Mouse (Mus musculus) intestine, embryonic 16.5 days (tissue): ENCODE data around the gene Ubr7. TPM values are rescaled to one million over a fixed set of nuclear protein-coding genes. Genes with fewer than 3 reads are reported as not detected.

Experiments used
- ATAC-seq: fragments of 200-750 bp; cut with Nextera tagmentation; 2 replicates; pipeline ENCODE4 v1.8.0; 2017; ENCODE audit warnings: moderate TSS enrichment, moderate library complexity
- H3K27ac ChIP-seq: fragments of 300-500 bp; sonication (generic); 2 replicates; pipeline ENCODE4 v1.5.1; 2014; ENCODE audit warnings: mild to moderate bottlenecking, low read length
- H3K27me3 ChIP-seq: fragments of 300-500 bp; sonication (generic); replicated peaks from 2 replicates; pipeline ENCODE4 v1.6.1; 2014; ENCODE audit warnings: low read length, control low read depth, mixed read lengths; ENCODE audit not compliant: control insufficient read depth, insufficient read depth
- H3K36me3 ChIP-seq: fragments of 300-500 bp; sonication (generic); 2 replicates; pipeline ENCODE4 v1.6.1; 2014; ENCODE audit warnings: low read length, control low read depth; ENCODE audit not compliant: control insufficient read depth, insufficient read depth
- H3K4me1 ChIP-seq: fragments of 300-500 bp; sonication (generic); 2 replicates; pipeline ENCODE4 v1.6.1; 2014; ENCODE audit warnings: low read length, control low read depth, mixed read lengths; ENCODE audit not compliant: control insufficient read depth, insufficient read depth
- H3K4me2 ChIP-seq: fragments of 300-500 bp; sonication (generic); 2 replicates; pipeline ENCODE4 v1.6.1; 2014; ENCODE audit warnings: low read depth, low read length, control low read depth
- H3K4me3 ChIP-seq: fragments of 300-500 bp; sonication (generic); 2 replicates; pipeline ENCODE4 v1.5.1; 2014; ENCODE audit warnings: mild to moderate bottlenecking, low read length
- H3K9ac ChIP-seq: fragments of 300-500 bp; sonication (generic); 2 replicates; pipeline ENCODE4 v1.6.1; 2014; ENCODE audit warnings: low read depth, low read length
- H3K9me3 ChIP-seq: fragments of 300-500 bp; sonication (generic); 2 replicates; pipeline ENCODE4 v1.6.1; 2016; ENCODE audit warnings: low read length, control low read depth; ENCODE audit not compliant: control insufficient read depth
- WGBS: fragments of 180-500 bp; shearing (Covaris S2); extraction: QIAGEN DNeasy Blood & Tissue Kit; methylation state at CpG from one replicate; pipeline ENCODE4 v1.1.7; 2014; 5-methylcytosine and 5-hydroxymethylcytosine counted together
- polyA plus RNA-seq: library from polyadenylated mRNA; unstranded; fragments of >200 nt; fragmentation: Nextera tagmentation; extraction: Ambion mirVana; gene quantifications from 2 replicates; pipeline ENCODE4 v1.2.1, GENCODE M21; 2015

Gene Ubr7
- 32.5 and 33.6 TPM in 2 replicates for polyA plus RNA-seq

DNA sequence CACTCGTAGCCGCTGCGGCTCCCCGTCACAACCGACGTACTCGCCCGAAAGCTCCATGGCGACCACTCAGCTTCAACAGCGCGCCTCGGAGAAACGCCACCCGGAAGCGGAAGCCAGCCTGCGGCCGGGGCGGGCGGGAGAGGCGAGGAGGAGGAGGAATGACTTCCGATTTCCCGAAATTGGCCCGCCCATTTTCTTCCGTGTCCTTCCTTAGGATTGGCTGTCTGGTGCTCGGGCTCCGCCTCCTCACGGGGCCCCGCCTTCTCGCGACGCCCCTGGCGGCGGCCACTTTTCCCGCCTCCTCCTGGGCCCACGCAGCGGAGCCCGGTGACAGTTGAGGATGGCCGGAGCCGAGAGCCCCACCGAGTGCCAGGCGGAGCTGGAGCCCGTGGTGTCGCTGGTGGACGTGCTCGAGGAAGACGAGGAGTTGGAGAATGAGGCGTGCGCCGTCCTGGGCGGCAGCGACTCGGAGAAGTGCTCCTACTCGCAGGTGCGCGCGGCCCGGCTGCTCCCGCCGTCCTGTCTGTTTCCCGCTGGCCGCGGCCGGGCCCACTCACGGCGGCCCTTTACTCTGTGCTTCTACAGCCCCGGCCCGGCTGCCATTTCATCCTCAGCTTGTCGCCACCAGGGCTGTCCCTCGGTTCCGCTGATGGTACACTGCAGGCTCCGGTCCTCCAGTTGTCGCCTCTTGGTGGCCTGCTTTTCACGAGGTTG lies at the start of gene Ubr7, which contains the start of the genes Gm28051 and Gon7:
Gene Ubr7 (plus strand): TSS at position 279 of the 714 bp plus-strand sequence.
Gene Gm28051 (minus strand): TSS at position 77 of the 714 bp plus-strand sequence.
Gene Gon7 (minus strand): TSS at position 115 of the 714 bp plus-strand sequence.
- Histone ChIP-seq H3K27ac (peak within 1 kb of the TSS; percentile 94), H3K4me2 (peak within 1 kb of the TSS; percentile 85), H3K9ac (peak within 1 kb of the TSS; percentile 80), H3K4me3 (peak within 1 kb of the TSS; percentile 70), H3K36me3 (0 out of 2 replicates have a peak, but pooled peaks cover 7% of the 10 kb centered on the region), H3K27me3 (no peaks in the 10 kb centered on the region), H3K4me1 (peaks cover 11% of the 10 kb centered on the region), H3K9me3 (no peaks in the 10 kb centered on the region)
- under 1% methylated on average over 71 of the region's 73 CpGs for WGBS
- peak; percentile 98 for ATAC-seq

DNA sequence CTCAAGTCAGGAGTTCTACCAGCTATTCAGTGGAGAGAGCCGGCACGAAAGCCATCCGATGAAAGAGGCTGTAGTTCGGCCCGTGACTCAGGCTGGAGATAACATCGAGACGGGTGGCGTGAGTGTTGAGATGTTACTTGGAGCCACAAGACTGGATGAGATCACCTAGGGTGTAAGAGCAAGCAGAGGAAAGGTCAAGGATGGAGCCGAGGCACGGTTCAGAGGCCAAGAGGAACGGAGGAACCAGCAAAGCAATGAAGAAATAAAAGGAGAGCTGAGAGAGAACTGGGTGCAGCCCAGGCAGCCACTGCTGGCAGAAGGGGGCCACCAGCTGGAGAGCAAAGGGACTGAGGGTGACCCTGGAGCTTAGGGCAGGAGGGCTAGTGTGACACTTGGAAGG lies 49.5 kb upstream of the Ubr7 start:
- peak overlapping the region; percentile 77; the same call in 1 of the 2 replicates for H3K27ac ChIP-seq

DNA sequence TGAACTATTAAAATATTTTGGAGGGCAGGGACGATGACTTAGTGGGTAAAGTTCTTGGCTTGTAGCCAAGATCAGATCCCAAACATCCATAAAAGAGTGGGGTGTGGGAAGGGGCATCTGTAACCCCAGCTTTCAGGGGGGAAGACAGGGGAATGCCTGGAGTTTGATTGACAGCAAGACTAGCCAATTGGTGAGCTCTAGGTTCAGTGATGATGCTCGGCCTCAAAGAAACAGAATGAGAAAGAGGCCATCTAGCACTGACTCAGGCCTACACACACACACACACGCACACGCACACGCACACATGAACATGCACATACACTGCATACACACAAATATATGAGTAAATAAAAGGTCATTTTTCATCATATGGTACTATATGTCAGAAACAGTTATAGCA lies 47.9 kb upstream of the Ubr7 start:
- Histone ChIP-seq H3K9me3 (no peaks in the 10 kb centered on the region), H3K27ac (no peak overlapping the region), H3K36me3 (no peaks in the 10 kb centered on the region), H3K4me3 (no peak overlapping the region), H3K9ac (no peak overlapping the region), H3K4me2 (no peak overlapping the region), H3K27me3 (no peaks in the 10 kb centered on the region), H3K4me1 (peaks cover 24% of the 10 kb centered on the region)
- ATAC-seq: no peak
- 84% methylated on average over 5 of the region's 5 CpGs for WGBS

More for the DNA sequence above, 49.5 kb upstream of the Ubr7 start:
- WGBS: 65% methylated on average over 11 of the region's 11 CpGs
- Histone ChIP-seq H3K36me3 (no peaks in the 10 kb centered on the region), H3K9ac (no peak overlapping the region), H3K4me1 (peaks cover 32% of the 10 kb centered on the region), H3K27me3 (no peaks in the 10 kb centered on the region), H3K9me3 (no peaks in the 10 kb centered on the region), H3K4me3 (no peak overlapping the region), H3K4me2 (no peak overlapping the region; the same call in 1 of the 2 replicates)
- ATAC-seq: peak; percentile 27

DNA sequence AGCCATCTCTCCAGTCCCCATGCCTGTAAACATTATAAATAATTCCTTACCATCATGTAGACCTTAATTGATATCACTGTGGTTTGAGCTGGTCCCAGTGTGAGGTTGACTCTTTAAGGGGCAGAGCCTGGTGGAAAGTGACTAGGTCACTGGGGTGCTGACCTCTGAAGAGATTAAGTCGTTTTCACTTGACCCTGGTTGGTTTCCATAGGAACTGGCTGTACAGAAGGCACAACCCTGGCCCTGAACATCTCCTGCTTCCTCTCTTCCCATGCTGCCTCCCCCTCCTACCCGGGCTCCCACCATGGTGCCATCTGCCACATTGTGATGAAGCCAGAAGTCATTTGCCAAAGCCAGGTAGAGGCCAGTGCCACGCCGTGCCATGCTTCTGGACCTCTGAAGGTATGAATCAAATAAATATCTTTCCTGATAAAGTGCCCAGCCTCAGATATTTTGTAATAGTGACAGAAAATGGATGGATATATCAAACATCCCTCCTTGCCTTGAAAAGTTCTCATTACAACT lies 46.9 kb upstream of the Ubr7 start:
- Histone ChIP-seq H3K27me3 (no peaks in the 10 kb centered on the region), H3K36me3 (no peaks in the 10 kb centered on the region), H3K4me1 (peaks cover 17% of the 10 kb centered on the region), H3K27ac (no peak overlapping the region), H3K4me3 (no peak overlapping the region), H3K9me3 (no peaks in the 10 kb centered on the region), H3K4me2 (no peak overlapping the region), H3K9ac (no peak overlapping the region)
- WGBS: 63% methylated on average over 4 of the region's 4 CpGs
- ATAC-seq: no peak

DNA sequence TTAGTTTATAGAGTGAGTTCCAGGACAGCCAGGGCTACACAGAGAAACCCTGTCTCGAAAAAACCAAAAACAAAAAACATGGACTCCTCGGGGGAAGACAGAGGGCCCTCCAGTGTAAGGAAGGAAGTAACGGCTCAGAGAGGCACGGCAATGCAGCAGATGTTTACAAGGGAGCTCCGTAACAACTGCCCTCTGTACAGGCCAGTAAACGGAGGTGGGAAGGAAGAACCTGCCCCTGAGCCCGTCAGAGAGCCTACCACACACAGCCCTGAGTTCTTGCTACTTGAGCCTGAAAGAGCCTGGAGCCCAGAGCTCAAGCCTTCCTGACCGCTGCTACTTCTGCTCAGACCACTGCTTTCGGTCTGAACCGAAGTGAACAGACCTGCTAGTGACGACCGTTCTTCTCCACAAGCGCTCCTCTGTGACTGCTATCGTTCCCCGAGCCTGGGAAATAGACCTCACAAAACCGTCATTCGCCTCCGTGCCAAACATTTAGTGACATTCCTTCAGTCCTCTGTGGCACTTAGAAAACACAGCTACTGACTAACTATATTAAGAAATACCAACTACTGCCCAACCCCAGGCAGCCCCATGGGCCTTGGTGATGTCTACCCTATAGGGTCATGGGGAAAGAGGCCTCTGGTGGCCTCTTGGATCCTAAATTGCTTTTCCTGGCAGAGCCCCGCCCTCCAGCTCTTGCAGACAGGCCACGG lies 44.5 kb upstream of the Ubr7 start:
- no peak overlapping the region for H3K9ac ChIP-seq
- H3K9me3 ChIP-seq: no peaks in the 10 kb centered on the region
- no peak overlapping the region for H3K27ac ChIP-seq
- 61% methylated on average over 20 of the region's 20 CpGs for WGBS
- H3K36me3 ChIP-seq: no peaks in the 10 kb centered on the region
- 0 out of 2 replicates have a peak, but pooled peaks cover 3% of the 10 kb centered on the region for H3K4me1 ChIP-seq
- H3K4me3 ChIP-seq: no peak overlapping the region
- H3K4me2 ChIP-seq: no peak overlapping the region
- ATAC-seq: no peak
- H3K27me3 ChIP-seq: no peaks in the 10 kb centered on the region

DNA sequence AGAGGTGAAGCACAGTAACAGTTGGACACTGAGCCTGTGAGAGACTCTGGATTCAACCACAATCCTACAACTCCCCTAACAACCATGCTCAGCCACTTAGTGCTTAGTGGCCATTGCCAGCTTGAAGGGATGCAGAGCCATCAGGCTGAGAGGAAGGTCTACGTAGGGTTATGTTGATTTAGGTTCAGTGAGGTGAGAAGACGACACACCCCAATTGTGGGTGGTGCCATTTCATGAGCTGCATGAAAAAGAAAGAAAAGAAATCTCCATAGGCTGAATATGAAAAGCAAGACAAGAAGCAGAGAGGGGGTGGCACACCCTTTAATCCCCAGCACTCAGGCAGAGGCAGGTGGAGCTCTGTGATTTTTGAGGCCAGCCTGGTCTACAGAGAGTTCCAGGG lies 43.7 kb upstream of the Ubr7 start:
- 64% methylated on average over 2 of the region's 2 CpGs for WGBS
- H3K4me3 ChIP-seq: no peak overlapping the region
- no peak for ATAC-seq

DNA sequence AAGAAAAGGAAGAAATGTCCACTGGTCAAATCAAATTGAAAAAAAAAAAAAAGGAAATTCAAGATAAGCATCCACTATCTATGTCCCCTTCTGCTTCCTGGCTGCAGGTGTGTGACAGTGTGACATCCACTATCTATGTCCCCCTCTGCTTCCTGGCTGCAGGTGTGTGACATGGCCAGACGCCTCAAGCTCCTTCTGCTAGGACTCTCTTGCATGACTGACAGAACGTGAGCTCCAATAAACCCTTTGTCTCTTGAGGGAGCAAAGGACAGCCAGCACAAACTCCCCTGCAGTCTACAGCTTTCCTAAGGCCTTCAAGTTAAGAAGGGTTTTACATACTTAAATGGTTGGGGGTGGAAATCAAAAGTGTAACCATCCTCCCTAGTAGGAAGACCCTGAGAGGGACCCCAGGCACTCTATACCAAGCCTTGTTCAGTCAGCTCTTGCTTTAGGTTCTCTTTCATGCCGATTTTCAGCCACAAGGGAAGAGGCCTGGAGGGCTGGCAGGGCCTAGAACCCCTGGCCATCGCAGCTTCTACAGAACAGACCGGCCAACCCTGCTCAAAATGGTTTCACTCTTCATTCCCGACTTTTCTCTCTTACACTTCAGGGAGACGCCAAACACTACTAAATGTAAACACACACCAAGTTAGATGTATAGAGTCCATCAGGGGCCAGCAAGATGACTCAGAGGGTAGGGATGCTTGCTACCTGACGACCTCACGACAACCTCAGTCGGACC lies 42.9 kb upstream of the Ubr7 start:
- no peaks in the 10 kb centered on the region for H3K36me3 ChIP-seq
- no peak overlapping the region for H3K4me2 ChIP-seq
- 78% methylated on average over 10 of the region's 10 CpGs for WGBS
- H3K4me3 ChIP-seq: no peak overlapping the region
- no peaks in the 10 kb centered on the region for H3K4me1 ChIP-seq
- no peak for ATAC-seq
- no peaks in the 10 kb centered on the region for H3K9me3 ChIP-seq
- H3K9ac ChIP-seq: no peak overlapping the region
- H3K27ac ChIP-seq: no peak overlapping the region
- H3K27me3 ChIP-seq: no peaks in the 10 kb centered on the region

More for the DNA sequence above, 43.7 kb upstream of the Ubr7 start:
- Histone ChIP-seq H3K4me2 (no peak overlapping the region), H3K4me1 (no peaks in the 10 kb centered on the region), H3K9ac (no peak overlapping the region), H3K9me3 (no peaks in the 10 kb centered on the region), H3K36me3 (no peaks in the 10 kb centered on the region), H3K27me3 (no peaks in the 10 kb centered on the region), H3K27ac (no peak overlapping the region)

DNA sequence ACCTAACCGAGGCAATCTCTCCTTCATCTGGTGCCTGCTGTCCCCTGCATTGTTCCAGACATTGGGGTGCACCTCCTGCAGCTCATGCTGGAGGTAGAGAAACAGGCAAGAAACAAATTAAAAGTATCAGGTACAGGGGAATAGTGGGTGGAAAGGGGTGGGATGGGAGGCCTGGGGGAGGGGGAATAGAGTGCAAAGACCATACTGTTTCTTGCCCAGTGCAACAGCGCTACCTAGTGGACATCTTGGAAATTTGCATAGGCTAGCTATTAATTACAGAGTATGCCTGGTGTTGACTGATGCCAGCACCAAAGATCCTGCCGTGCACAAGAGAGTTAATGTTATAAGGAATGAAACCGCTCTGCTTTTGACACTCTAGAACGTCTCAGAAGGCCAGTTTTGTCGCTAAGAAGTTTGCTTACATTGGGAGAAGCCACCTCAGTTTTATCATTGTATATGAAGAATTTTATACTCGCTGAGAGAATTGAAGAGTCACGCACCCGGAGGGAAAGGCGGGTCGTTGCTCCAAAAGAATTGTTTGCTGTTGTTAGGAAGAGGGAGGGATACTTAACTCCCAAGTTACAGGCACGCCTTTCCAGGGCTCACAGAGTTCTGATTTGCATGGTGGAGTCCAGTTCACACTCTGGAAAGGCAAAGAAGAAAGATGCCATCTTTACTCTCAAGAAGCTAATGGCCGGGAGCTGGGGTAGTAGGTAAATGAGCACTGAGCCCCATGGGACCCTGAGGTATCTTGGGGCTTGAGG lies 38.0 kb upstream of the Ubr7 start:
- no peaks in the 10 kb centered on the region for H3K9me3 ChIP-seq
- H3K9ac ChIP-seq: no peak overlapping the region
- no peaks in the 10 kb centered on the region for H3K27me3 ChIP-seq
- H3K4me2 ChIP-seq: no peak overlapping the region
- ATAC-seq: peak; percentile 54
- no peak overlapping the region for H3K4me3 ChIP-seq
- H3K4me1 ChIP-seq: no peaks in the 10 kb centered on the region
- 27% methylated on average over 13 of the region's 13 CpGs for WGBS
- H3K27ac ChIP-seq: no peak overlapping the region
- no peaks in the 10 kb centered on the region for H3K36me3 ChIP-seq
